Mouse (Mus musculus): ENCODE measurements around the gene Crim1.

- TF ChIP-seq EP300 (IDR thresholded peaks at IDR 0.05; ENCODE audit: low read length): no peak
- no peak for TF ChIP-seq CTCF (conservative IDR thresholded peaks at IDR 0.05 in 1 of 2, IDR thresholded peaks at IDR 0.05 in 1 of 2; ENCODE audit: low read depth in 2 of 2, low read length in 2 of 2)
- TF ChIP-seq POLR2A (IDR thresholded peaks at IDR 0.05; ENCODE audit: low read depth, low read length): no peak
- no peak for TF ChIP-seq ETS1 (conservative IDR thresholded peaks at IDR 0.05; ENCODE audit: low read depth, low read length)
- no peak for TF ChIP-seq ZMIZ1 (IDR thresholded peaks at IDR 0.05; ENCODE audit: low read depth, low read length)
Observed at GRCm38 (mm10) chr17:78269311-78269710, 69.3 kb downstream of the Crim1 start.

All from CH12.LX (cell line).